In the genomic region with DNA sequence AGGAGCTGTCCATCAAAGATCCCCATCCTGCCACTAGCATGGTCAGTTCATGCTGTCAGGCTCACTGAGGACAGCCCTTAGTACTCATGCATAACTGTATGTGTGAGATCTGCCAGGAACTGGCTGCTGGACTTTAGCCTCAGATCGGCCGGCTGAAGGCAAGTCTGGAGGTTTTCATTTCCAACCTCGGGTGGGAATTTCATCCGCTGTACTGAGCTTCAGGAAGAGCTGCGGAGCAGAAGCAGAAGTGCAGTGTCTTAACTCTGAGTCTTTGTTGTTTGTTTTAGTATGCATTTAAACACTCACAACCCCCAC, we compare ENCODE assay signal across 9 mouse cellular contexts.
A peak's percentile ranks its signal among the peaks of the same experiment; 100 is the strongest.
DNase-seq lines count a peak whose midpoint lies in the region; ATAC-seq and TF ChIP-seq lines count a peak whose summit lies in the region.
"Had no signal": no experiment of that assay in that cellular context is flagged by ENCODE, and none has a peak within 500 bp of the region (broad histone marks: within the 10 kb centered on the region; RNA-seq: fewer than 3 reads in every experiment).

No protein-coding gene starts in this region.

- peak overlapping the region; percentile 28 for H3K4me2 ChIP-seq in forebrain, embryonic 11.5 days (ENCODE audit: low read depth, low read length, severe bottlenecking)
- no peak overlapping the region for H3K4me2 ChIP-seq in forebrain, postnatal 0 days (ENCODE audit: low read depth)
- peak overlapping the region; percentile 19 for H3K4me2 ChIP-seq in embryonic facial prominence, embryonic 15.5 days (replicated peaks)
- peak overlapping the region; percentile 20; the same call in 1 of the 2 replicates for H3K4me2 ChIP-seq in midbrain, embryonic 14.5 days (ENCODE audit: low read length)

- peak overlapping the region; percentile 9 for H3K9ac ChIP-seq in forebrain, embryonic 11.5 days (ENCODE audit: low read length)
- H3K9ac ChIP-seq in forebrain, postnatal 0 days: no peak overlapping the region
- no peak overlapping the region for H3K9ac ChIP-seq in embryonic facial prominence, embryonic 15.5 days
- no peak overlapping the region for H3K9ac ChIP-seq in midbrain, embryonic 14.5 days (replicated peaks; ENCODE audit: low read length)

- H3K36me3 ChIP-seq in forebrain, embryonic 11.5 days (ENCODE audit: control insufficient read depth, insufficient read depth, low read length): no peaks in the 10 kb centered on the region
- no peaks in the 10 kb centered on the region for H3K36me3 ChIP-seq in forebrain, postnatal 0 days (ENCODE audit: insufficient read depth)
- no peaks in the 10 kb centered on the region for H3K36me3 ChIP-seq in embryonic facial prominence, embryonic 15.5 days
- H3K36me3 ChIP-seq in midbrain, embryonic 14.5 days (ENCODE audit: control insufficient read depth, insufficient read depth, low read length): no peaks in the 10 kb centered on the region

- no peaks in the 10 kb centered on the region for H3K9me3 ChIP-seq in forebrain, embryonic 11.5 days (ENCODE audit: control insufficient read depth, low read length)
- no peaks in the 10 kb centered on the region for H3K9me3 ChIP-seq in forebrain, postnatal 0 days (ENCODE audit: low read length)
- H3K9me3 ChIP-seq in embryonic facial prominence, embryonic 15.5 days (replicated peaks): no peaks in the 10 kb centered on the region
- no peaks in the 10 kb centered on the region for H3K9me3 ChIP-seq in midbrain, embryonic 14.5 days (ENCODE audit: control insufficient read depth, low read length)

- peak overlapping the region; percentile 60 for H3K27ac ChIP-seq in forebrain, embryonic 11.5 days (ENCODE audit: low read depth, low read length)
- no peak overlapping the region for H3K27ac ChIP-seq in forebrain, postnatal 0 days (ENCODE audit: low read depth, low read length)
- peak overlapping the region; percentile 75 for H3K27ac ChIP-seq in embryonic facial prominence, embryonic 15.5 days (replicated peaks)
- no peak overlapping the region for H3K27ac ChIP-seq in midbrain, embryonic 14.5 days (replicated peaks; ENCODE audit: low read depth, low read length)

- peaks cover 25% of the 10 kb centered on the region for H3K4me1 ChIP-seq in forebrain, embryonic 11.5 days (replicated peaks; ENCODE audit: control insufficient read depth, insufficient read depth, low read length)
- H3K4me1 ChIP-seq in forebrain, postnatal 0 days (ENCODE audit: insufficient read depth): peaks cover 5% of the 10 kb centered on the region; the same call in 1 of the 2 replicates
- peaks cover 19% of the 10 kb centered on the region for H3K4me1 ChIP-seq in embryonic facial prominence, embryonic 15.5 days
- H3K4me1 ChIP-seq in midbrain, embryonic 14.5 days (ENCODE audit: control insufficient read depth, insufficient read depth, low read length): peaks cover 9% of the 10 kb centered on the region; the same call in 1 of the 2 replicates

- no peaks in the 10 kb centered on the region; the same call in 1 of the 2 replicates for H3K27me3 ChIP-seq in forebrain, embryonic 11.5 days (ENCODE audit: control insufficient read depth, insufficient read depth, low read length)
- no peaks in the 10 kb centered on the region for H3K27me3 ChIP-seq in forebrain, postnatal 0 days (ENCODE audit: insufficient read depth, low read length)
- no peaks in the 10 kb centered on the region for H3K27me3 ChIP-seq in embryonic facial prominence, embryonic 15.5 days
- H3K27me3 ChIP-seq in midbrain, embryonic 14.5 days (ENCODE audit: control insufficient read depth, insufficient read depth, low read length): no peaks in the 10 kb centered on the region

- peak overlapping the region; percentile 3; the same call in 1 of the 2 replicates for H3K4me3 ChIP-seq in forebrain, embryonic 11.5 days (ENCODE audit: low read depth, low read length)
- H3K4me3 ChIP-seq in forebrain, postnatal 0 days (ENCODE audit: low read depth, low read length): no peak overlapping the region
- no peak overlapping the region for H3K4me3 ChIP-seq in embryonic facial prominence, embryonic 15.5 days (replicated peaks)
- no peak overlapping the region for H3K4me3 ChIP-seq in midbrain, embryonic 14.5 days (replicated peaks; ENCODE audit: low read depth, low read length)

- peak; percentile 26 for ATAC-seq in forebrain, embryonic 11.5 days (replicated peaks; ENCODE audit: low FRiP score)
- ATAC-seq in forebrain, postnatal 0 days: no peak
- ATAC-seq in embryonic facial prominence, embryonic 15.5 days (ENCODE audit: insufficient number of reproducible peaks, low FRiP score, low TSS enrichment, low read depth): no peak
- ATAC-seq in midbrain, embryonic 14.5 days (ENCODE audit: low FRiP score, low TSS enrichment): no peak

- WGBS in forebrain, embryonic 11.5 days: 1% methylated on average over 5 of the region's 5 CpGs
- WGBS in forebrain, postnatal 0 days: 7% methylated on average over 5 of the region's 5 CpGs
- 3% methylated on average over 5 of the region's 5 CpGs for WGBS in embryonic facial prominence, embryonic 15.5 days
- 4% methylated on average over 5 of the region's 5 CpGs for WGBS in midbrain, embryonic 14.5 days

- no peak for TF ChIP-seq CTCF in forebrain, postnatal 0 days (IDR thresholded peaks at IDR 0.05; ENCODE audit: low read depth)

- DNase-seq in forebrain, embryonic 11.5 days (ENCODE audit: low spot score): no peak
- DNase-seq in forebrain, postnatal 0 days: no peak
- peak; percentile 50 for DNase-seq in kidney, adult 9 months
- DNase-seq in midbrain, embryonic 14.5 days: peak; percentile 27
- DNase-seq in right cerebral cortex, postnatal 4 days: no peak
- no peak for DNase-seq in spleen, adult 12 weeks (ENCODE audit: low spot score)
- DNase-seq in cerebellum, adult 9-10 months: no peak
- DNase-seq: cerebellum, adult 11-12 months had no signal

Comparison
In these comparisons a context has a peak if more than half of its experiments do, and no peak if none do; other contexts are left out.
1. H3K27ac ChIP-seq: peak in forebrain, embryonic 11.5 days (single experiment) and embryonic facial prominence, embryonic 15.5 days (single experiment); none in forebrain, postnatal 0 days (single experiment) and midbrain, embryonic 14.5 days (single experiment).
2. DNase-seq: peak in kidney, adult 9 months (single experiment) and midbrain, embryonic 14.5 days (single experiment); none in forebrain, embryonic 11.5 days (single experiment), forebrain, postnatal 0 days (single experiment), right cerebral cortex, postnatal 4 days (single experiment), spleen, adult 12 weeks (single experiment) and cerebellum, adult 9-10 months (single experiment).